Mouse (Mus musculus) ES-Bruce4 (cell line): ENCODE results near the gene Zscan22.

Experiments
- CTCF ChIP-seq: IDR thresholded peaks from one replicate; pipeline ENCODE4 v1.8.1; 2011; ENCODE audit warnings: low read depth, low read length
- POLR2A ChIP-seq: IDR thresholded peaks from one replicate; pipeline ENCODE4 v1.8.1; 2011; ENCODE audit warnings: low read length; ENCODE audit not compliant: insufficient read depth

DNA sequence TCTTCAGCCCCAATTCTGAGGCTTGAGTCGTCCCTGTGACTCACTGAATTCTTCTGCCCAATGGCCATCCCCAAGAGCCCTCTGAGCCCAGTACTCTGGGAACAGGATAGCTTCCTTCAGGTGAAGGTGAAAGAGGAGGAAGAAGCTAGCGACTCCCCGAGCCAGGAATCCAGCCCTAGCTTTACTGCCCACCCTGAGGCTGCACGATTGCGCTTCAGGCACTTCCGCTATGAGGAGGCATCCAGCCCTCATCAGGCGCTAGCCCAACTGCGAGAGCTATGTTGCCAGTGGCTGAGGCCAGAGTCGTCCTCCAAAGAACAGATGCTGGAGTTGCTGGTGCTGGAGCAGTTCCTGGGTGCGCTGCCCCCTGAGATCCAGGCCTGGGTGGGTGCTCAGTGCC is 6.0 kb downstream of the Zscan22 start:
- TF ChIP-seq CTCF (no peak), POLR2A (peak; percentile 76)
